Mouse (Mus musculus): ENCODE data around the gene Cdkl3. TPM values are rescaled to one million over a fixed set of nuclear protein-coding genes. Genes with fewer than 3 reads are reported as not detected.
"Not testable (repeated sequence)": the region's sequence is repeated elsewhere in the genome, so short reads cannot be mapped to it uniquely, and the experiment has no call there.

Gene Cdkl3
- polyA plus RNA-seq, 1 experiment from 2014 or later, result 13.9 TPM

DNA sequence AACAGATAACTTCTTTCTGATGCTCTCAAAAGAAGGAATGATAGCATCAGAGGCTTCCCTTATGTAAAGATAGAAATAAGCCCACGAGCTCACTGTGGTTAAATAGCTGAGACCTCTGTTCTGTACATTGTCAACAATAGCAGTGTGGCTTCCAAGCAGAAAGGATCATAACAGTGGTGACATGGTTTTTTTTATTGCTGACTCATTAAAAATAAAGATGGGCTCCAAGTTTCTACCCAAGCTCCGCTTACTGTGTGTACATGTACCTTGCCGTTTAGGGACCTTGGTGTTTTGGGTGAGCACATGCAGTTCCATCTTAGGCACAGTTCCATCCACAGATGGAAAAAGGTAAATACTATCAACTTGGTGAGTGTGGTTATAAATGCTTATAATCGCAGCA lies 99.0 kb downstream of the Cdkl3 start:
- Histone ChIP-seq H3K4me1 (peaks cover 28% of the 10 kb centered on the region), H3K27me3 (no peaks in the 10 kb centered on the region), H3K9ac (no peak overlapping the region), H3K4me2 (no peak overlapping the region), H3K36me3 (no peaks in the 10 kb centered on the region; the same call in 1 of the 2 replicates), H3K9me3 (no peaks in the 10 kb centered on the region), H3K27ac (no peak overlapping the region), H3K4me3 (no peak overlapping the region)
- WGBS, result 84% methylated on average over 4 of the region's 4 CpGs
- no peak for ATAC-seq (ENCODE audit: insufficient number of reproducible peaks, insufficient read depth, low FRiP score, low TSS enrichment, low read depth)

GRCm38 (mm10) chr11:52105503-52105902 lies 101.5 kb downstream of the Cdkl3 start:
- Histone ChIP-seq H3K36me3 (no peaks in the 10 kb centered on the region; the same call in 1 of the 2 replicates), H3K4me3 (no peak overlapping the region), H3K27me3 (no peaks in the 10 kb centered on the region), H3K9ac (no peak overlapping the region), H3K27ac (no peak overlapping the region), H3K4me2 (no peak overlapping the region), H3K4me1 (peaks cover 22% of the 10 kb centered on the region), H3K9me3 (no peaks in the 10 kb centered on the region)
- no peak for ATAC-seq (ENCODE audit: insufficient number of reproducible peaks, insufficient read depth, low FRiP score, low TSS enrichment, low read depth)

DNA sequence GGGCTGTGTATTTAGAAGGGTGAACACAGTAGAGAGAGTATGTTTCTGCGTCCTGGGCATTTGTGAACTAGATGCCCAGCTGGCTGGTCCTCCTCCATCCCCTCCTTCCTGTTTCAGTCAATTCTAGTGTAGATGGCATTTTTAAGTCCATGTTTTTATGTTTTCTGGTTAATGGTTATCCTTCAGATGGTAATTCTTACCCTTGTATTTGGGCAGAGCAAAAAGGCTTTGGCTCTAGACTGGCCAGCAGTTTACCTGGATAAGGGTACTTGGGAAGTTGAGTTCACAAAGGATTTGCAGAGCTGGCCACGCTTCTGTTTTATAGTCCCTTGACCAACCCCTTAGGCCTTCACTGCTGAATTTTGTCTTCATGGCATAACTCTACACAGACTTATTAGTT lies 102.0 kb downstream of the Cdkl3 start:
- H3K27ac ChIP-seq, result no peak overlapping the region
- WGBS, result 96% methylated on average over 2 of the region's 2 CpGs
- no peak overlapping the region for H3K4me3 ChIP-seq
- H3K9ac ChIP-seq, result no peak overlapping the region
- no peaks in the 10 kb centered on the region; the same call in 1 of the 2 replicates for H3K36me3 ChIP-seq
- H3K9me3 ChIP-seq, result no peaks in the 10 kb centered on the region
- H3K4me1 ChIP-seq, result peaks cover 17% of the 10 kb centered on the region
- H3K4me2 ChIP-seq, result no peak overlapping the region
- H3K27me3 ChIP-seq, result no peaks in the 10 kb centered on the region
- ATAC-seq (ENCODE audit: insufficient number of reproducible peaks, insufficient read depth, low FRiP score, low TSS enrichment, low read depth), result no peak

DNA sequence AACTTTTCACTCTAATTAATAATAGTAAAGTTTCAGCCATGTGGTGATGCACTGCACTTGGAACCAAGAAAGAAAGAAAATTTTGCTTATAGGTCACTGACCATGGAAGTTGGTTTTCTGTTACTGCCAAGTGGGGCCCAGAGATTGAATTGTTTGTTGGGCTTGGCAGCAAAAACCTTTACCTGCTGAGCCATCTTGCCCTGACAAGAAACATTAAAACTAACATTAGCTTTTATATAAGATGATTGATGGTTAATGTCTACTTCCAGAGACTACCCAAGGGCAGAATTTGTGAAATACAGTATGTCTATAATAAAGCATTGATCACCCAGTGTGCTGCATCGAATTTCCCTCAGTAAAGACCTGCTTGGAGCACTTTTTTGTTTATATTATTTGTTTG lies 102.4 kb downstream of the Cdkl3 start:
- Histone ChIP-seq H3K36me3 (no peaks in the 10 kb centered on the region; the same call in 1 of the 2 replicates), H3K27me3 (no peaks in the 10 kb centered on the region), H3K9ac (no peak overlapping the region), H3K4me2 (no peak overlapping the region), H3K4me1 (peaks cover 13% of the 10 kb centered on the region), H3K27ac (no peak overlapping the region), H3K9me3 (no peaks in the 10 kb centered on the region), H3K4me3 (no peak overlapping the region)
- no peak for ATAC-seq (ENCODE audit: insufficient number of reproducible peaks, insufficient read depth, low FRiP score, low TSS enrichment, low read depth)
- 91% methylated on average over 1 of the region's 1 CpGs for WGBS

- Histone ChIP-seq H3K4me2 (no peak overlapping the region), H3K4me1 (peaks cover 2% of the 10 kb centered on the region; the same call in 1 of the 2 replicates), H3K9ac (no peak overlapping the region), H3K36me3 (peaks cover 4% of the 10 kb centered on the region), H3K9me3 (no peaks in the 10 kb centered on the region), H3K27me3 (no peaks in the 10 kb centered on the region), H3K27ac (no peak overlapping the region), H3K4me3 (no peak overlapping the region)
- 93% methylated on average over 5 of the region's 5 CpGs for WGBS
- ATAC-seq (ENCODE audit: insufficient number of reproducible peaks, insufficient read depth, low FRiP score, low TSS enrichment, low read depth), result no peak
These were observed 104.8 kb downstream of the Cdkl3 start for GRCm38 (mm10) chr11:52108796-52109195.

DNA sequence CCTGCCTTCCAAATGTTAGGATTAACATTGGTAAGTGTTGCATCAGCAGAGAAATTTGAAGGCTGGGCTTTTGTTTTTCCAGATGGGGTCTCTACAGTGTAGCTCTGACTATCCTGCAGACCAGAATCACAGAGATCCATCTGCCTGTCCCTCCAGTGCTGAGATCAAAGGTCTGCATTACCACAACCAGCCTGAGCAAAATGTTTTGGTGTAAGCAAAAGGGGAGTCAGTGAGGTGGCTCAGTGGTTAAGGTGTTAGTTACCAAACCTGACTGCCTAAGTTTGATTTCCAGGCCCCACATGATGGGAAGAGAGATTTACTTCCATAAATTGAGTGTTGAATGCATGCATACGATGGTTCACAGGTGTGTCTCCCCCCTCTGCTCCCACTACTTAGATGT lies 105.4 kb downstream of the Cdkl3 start:
- Histone ChIP-seq H3K4me2 (no peak overlapping the region), H3K9me3 (no peaks in the 10 kb centered on the region), H3K36me3 (peaks cover 10% of the 10 kb centered on the region), H3K27ac (no peak overlapping the region), H3K9ac (no peak overlapping the region), H3K27me3 (no peaks in the 10 kb centered on the region), H3K4me3 (no peak overlapping the region), H3K4me1 (no peaks in the 10 kb centered on the region; the same call in 1 of the 2 replicates)
- 96% methylated on average over 1 of the region's 1 CpGs for WGBS
- no peak for ATAC-seq (ENCODE audit: insufficient number of reproducible peaks, insufficient read depth, low FRiP score, low TSS enrichment, low read depth)

GRCm38 (mm10) chr11:52115479-52115878 lies 111.5 kb downstream of the Cdkl3 start:
- WGBS, result 92% methylated on average over 3 of the region's 3 CpGs
- Histone ChIP-seq H3K36me3 (peaks cover 70% of the 10 kb centered on the region), H3K27me3 (no peaks in the 10 kb centered on the region), H3K9me3 (0 out of 2 replicates have a peak, but pooled peaks cover 4% of the 10 kb centered on the region), H3K4me3 (no peak overlapping the region), H3K4me2 (no peak overlapping the region), H3K27ac (no peak overlapping the region), H3K9ac (no peak overlapping the region), H3K4me1 (no peaks in the 10 kb centered on the region)
- no peak for ATAC-seq (ENCODE audit: insufficient number of reproducible peaks, insufficient read depth, low FRiP score, low TSS enrichment, low read depth)

GRCm38 (mm10) chr11:52116117-52116516 lies 112.1 kb downstream of the Cdkl3 start:
- H3K9ac ChIP-seq; H3K4me1 ChIP-seq; H3K27ac ChIP-seq; H3K4me2 ChIP-seq; ATAC-seq (ENCODE audit: insufficient number of reproducible peaks, insufficient read depth, low FRiP score, low TSS enrichment, low read depth); H3K4me3 ChIP-seq; H3K9me3 ChIP-seq; H3K27me3 ChIP-seq: not testable (repeated sequence)
- H3K36me3 ChIP-seq, result peaks cover 74% of the 10 kb centered on the region
- WGBS, result 90% methylated on average over 6 of the region's 6 CpGs

DNA sequence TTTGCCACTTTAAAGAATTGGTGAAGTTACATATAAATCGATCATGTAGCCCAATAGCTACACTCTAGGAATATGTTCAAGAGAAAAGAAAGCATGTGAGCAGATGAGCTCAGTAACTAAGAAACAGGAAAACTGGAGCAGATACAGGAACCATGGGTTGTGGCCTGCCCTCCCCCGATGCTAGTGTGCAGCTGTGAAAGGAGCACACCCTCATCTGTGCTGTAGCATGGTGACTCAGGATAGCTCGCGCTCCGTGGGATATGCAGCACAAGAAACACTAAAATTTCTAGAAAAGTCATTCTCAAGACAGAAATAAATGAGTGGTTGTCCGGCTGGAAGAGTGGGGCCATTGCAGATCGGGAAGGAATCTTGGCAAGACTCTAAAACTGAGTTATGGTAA lies 113.1 kb downstream of the Cdkl3 start:
- no peak overlapping the region for H3K27ac ChIP-seq
- ATAC-seq (ENCODE audit: insufficient number of reproducible peaks, insufficient read depth, low FRiP score, low TSS enrichment, low read depth), result no peak
- H3K27me3 ChIP-seq, result no peaks in the 10 kb centered on the region
- H3K4me2 ChIP-seq, result no peak overlapping the region
- no peak overlapping the region for H3K9ac ChIP-seq
- 0 out of 2 replicates have a peak, but pooled peaks cover 4% of the 10 kb centered on the region for H3K9me3 ChIP-seq
- peaks cover 84% of the 10 kb centered on the region for H3K36me3 ChIP-seq
- 96% methylated on average over 7 of the region's 7 CpGs for WGBS
- no peaks in the 10 kb centered on the region for H3K4me1 ChIP-seq
- no peak overlapping the region for H3K4me3 ChIP-seq

- ATAC-seq (ENCODE audit: insufficient number of reproducible peaks, insufficient read depth, low FRiP score, low TSS enrichment, low read depth), result not testable (repeated sequence)
- H3K36me3 ChIP-seq, result peaks cover 93% of the 10 kb centered on the region
These were observed 116.4 kb downstream of the Cdkl3 start for GRCm38 (mm10) chr11:52120415-52120814.

DNA sequence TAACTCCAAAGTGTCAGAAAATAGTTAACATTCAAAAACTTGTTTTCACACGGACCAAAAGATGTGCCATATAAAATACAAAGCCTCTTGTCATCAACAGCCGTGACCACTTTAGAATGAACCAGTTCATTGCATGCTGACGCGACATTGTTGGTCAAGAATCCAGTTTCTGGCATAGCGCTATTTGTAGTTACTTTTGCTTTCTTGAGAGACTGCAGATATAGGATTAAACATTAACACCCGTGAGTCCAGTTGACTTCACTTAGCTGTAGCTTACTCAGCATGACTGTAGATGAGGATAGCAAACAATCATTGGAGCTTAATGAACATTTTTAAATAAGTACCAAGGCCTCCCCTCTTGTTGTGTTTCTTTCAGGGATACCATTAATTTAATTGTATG lies 118.0 kb downstream of the Cdkl3 start:
- 0 out of 2 replicates have a peak, but pooled peaks cover 4% of the 10 kb centered on the region for H3K9me3 ChIP-seq
- ATAC-seq (ENCODE audit: insufficient number of reproducible peaks, insufficient read depth, low FRiP score, low TSS enrichment, low read depth), result no peak
- H3K9ac ChIP-seq, result no peak overlapping the region
- no peak overlapping the region for H3K27ac ChIP-seq
- 91% methylated on average over 6 of the region's 6 CpGs for WGBS
- peaks cover 82% of the 10 kb centered on the region for H3K36me3 ChIP-seq
- no peak overlapping the region for H3K4me3 ChIP-seq
- no peaks in the 10 kb centered on the region for H3K4me1 ChIP-seq
- no peaks in the 10 kb centered on the region for H3K27me3 ChIP-seq
- H3K4me2 ChIP-seq, result no peak overlapping the region

More at GRCm38 (mm10) chr11:52120415-52120814, 116.4 kb downstream of the Cdkl3 start:
- H3K27ac ChIP-seq, H3K27me3 ChIP-seq, H3K4me2 ChIP-seq, H3K9ac ChIP-seq, H3K9me3 ChIP-seq, H3K4me1 ChIP-seq, H3K4me3 ChIP-seq: not testable (repeated sequence)

DNA sequence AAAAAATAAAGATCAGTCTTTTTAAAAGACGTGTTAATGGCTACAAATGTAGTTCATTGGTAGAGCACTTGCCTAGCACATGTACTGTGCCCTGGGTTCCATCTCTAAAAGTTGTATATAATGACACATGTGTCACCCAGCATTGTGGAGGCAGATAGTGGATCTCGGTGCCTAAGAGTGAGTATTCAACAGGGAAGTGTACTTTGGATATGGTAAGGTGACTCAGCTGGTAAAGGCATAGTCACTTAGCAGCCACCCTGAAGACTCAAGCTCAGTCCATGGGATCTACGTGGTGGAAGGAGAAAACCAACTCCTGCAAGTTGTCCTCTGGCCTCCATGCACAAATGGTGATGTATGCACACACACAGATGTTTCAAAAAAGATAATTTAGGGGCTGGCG lies 120.4 kb downstream of the Cdkl3 start:
- WGBS, result 90% methylated on average over 4 of the region's 4 CpGs
- no peak for ATAC-seq (ENCODE audit: insufficient number of reproducible peaks, insufficient read depth, low FRiP score, low TSS enrichment, low read depth)
- Histone ChIP-seq H3K9ac (no peak overlapping the region), H3K9me3 (0 out of 2 replicates have a peak, but pooled peaks cover 4% of the 10 kb centered on the region), H3K4me1 (no peaks in the 10 kb centered on the region), H3K36me3 (peaks cover 66% of the 10 kb centered on the region), H3K27ac (no peak overlapping the region), H3K27me3 (no peaks in the 10 kb centered on the region), H3K4me2 (no peak overlapping the region), H3K4me3 (no peak overlapping the region)

DNA sequence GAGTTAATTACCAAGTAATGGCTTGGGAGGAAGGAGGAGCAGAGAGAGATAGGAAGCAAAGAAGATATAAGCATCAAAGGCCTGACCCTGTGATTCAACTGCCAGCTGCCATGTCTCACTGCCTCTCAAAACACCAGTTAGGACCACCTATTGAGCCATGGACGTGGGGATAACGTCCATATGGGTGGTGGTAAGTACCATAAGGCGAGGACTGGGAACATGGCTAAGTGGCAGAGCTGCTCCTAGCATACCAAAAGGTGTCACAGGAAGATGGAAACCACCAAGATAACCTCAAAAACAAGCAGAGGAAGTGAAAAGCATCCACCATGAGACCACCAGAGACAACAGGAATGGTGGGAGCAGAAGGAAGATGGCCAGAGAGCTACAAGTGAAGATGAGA lies 123.1 kb downstream of the Cdkl3 start:
- H3K27ac ChIP-seq, result no peak overlapping the region
- no peak overlapping the region for H3K4me3 ChIP-seq
- WGBS, result 81% methylated on average over 3 of the region's 3 CpGs
- H3K36me3 ChIP-seq, result peaks cover 41% of the 10 kb centered on the region
- ATAC-seq (ENCODE audit: insufficient number of reproducible peaks, insufficient read depth, low FRiP score, low TSS enrichment, low read depth), result no peak
- no peaks in the 10 kb centered on the region for H3K27me3 ChIP-seq
- H3K9me3 ChIP-seq, result no peaks in the 10 kb centered on the region
- no peak overlapping the region for H3K4me2 ChIP-seq
- H3K9ac ChIP-seq, result no peak overlapping the region
- no peaks in the 10 kb centered on the region for H3K4me1 ChIP-seq
